Mouse (Mus musculus): ENCODE measurements around the gene Dmrtb1.
A peak's percentile ranks its signal among the peaks of the same experiment; 100 is the strongest.

Dmrtb1 gene

GRCm38 (mm10) chr4:107684130-107684529 lies at the start of gene Dmrtb1:
Dmrtb1 (minus strand) TSS chr4:107684230.
- no peak for DNase-seq

- DNase-seq: no peak
Measured at GRCm38 (mm10) chr4:107733603-107734002, 49.6 kb upstream of the Dmrtb1 start.

GRCm38 (mm10) chr4:107732624-107733023 lies 48.6 kb upstream of the Dmrtb1 start:
- no peak for DNase-seq

GRCm38 (mm10) chr4:107732182-107732581 lies 48.2 kb upstream of the Dmrtb1 start:
- no peak for DNase-seq

GRCm38 (mm10) chr4:107731088-107731465 lies 47.0 kb upstream of the Dmrtb1 start:
- no peak for DNase-seq

GRCm38 (mm10) chr4:107730391-107731087 lies 46.5 kb upstream of the Dmrtb1 start:
- DNase-seq: no peak

- no peak for DNase-seq
Measured at GRCm38 (mm10) chr4:107725432-107725831, 41.4 kb upstream of the Dmrtb1 start.

GRCm38 (mm10) chr4:107720043-107720830 lies 36.2 kb upstream of the Dmrtb1 start:
- no peak for DNase-seq

- no peak for DNase-seq
Measured at GRCm38 (mm10) chr4:107719161-107719560, 35.1 kb upstream of the Dmrtb1 start.

- DNase-seq: no peak
Measured at GRCm38 (mm10) chr4:107718720-107719119, 34.7 kb upstream of the Dmrtb1 start.

GRCm38 (mm10) chr4:107717718-107718313 lies 33.8 kb upstream of the Dmrtb1 start:
- DNase-seq: no peak

- no peak for DNase-seq
Measured at GRCm38 (mm10) chr4:107716754-107717299, 32.8 kb upstream of the Dmrtb1 start.

- no peak for DNase-seq
Measured at GRCm38 (mm10) chr4:107706884-107707283, 22.9 kb upstream of the Dmrtb1 start.

GRCm38 (mm10) chr4:107704185-107704584 lies 20.2 kb upstream of the Dmrtb1 start:
- no peak for DNase-seq

- DNase-seq: no peak
Measured at GRCm38 (mm10) chr4:107701679-107702078, 17.6 kb upstream of the Dmrtb1 start.

- DNase-seq: no peak
Measured at GRCm38 (mm10) chr4:107701116-107701515, 17.1 kb upstream of the Dmrtb1 start.

GRCm38 (mm10) chr4:107699271-107699670 lies 15.2 kb upstream of the Dmrtb1 start:
- peak; percentile 31 for DNase-seq

- DNase-seq: no peak
Measured at GRCm38 (mm10) chr4:107693816-107694215, 9.8 kb upstream of the Dmrtb1 start.

GRCm38 (mm10) chr4:107688213-107688612 lies 4.2 kb upstream of the Dmrtb1 start:
- no peak for DNase-seq

GRCm38 (mm10) chr4:107687127-107687526 lies 3.1 kb upstream of the Dmrtb1 start:
- DNase-seq: no peak

- no peak for DNase-seq
Measured at GRCm38 (mm10) chr4:107683006-107683756, 849 bp downstream of the Dmrtb1 start.

- no peak for DNase-seq
Measured at GRCm38 (mm10) chr4:107681099-107681849, 2.8 kb downstream of the Dmrtb1 start.
